Mouse (Mus musculus) myocyte (in vitro differentiated cells): ENCODE results near the gene Galnt13. TPM values are rescaled to one million over a fixed set of nuclear protein-coding genes. Genes with fewer than 3 reads are reported as not detected.

Experiments
- H3K27me3 ChIP-seq: one replicate; pipeline ENCODE4 v1.6.1; 2011; ENCODE audit not compliant: control insufficient read depth, insufficient read depth, insufficient read length
- H3K36me3 ChIP-seq: one replicate; pipeline ENCODE4 v1.6.1; 2011; ENCODE audit not compliant: control insufficient read depth, insufficient read depth
- H3K4me2 ChIP-seq: one replicate; pipeline ENCODE4 v1.6.1; 2011; ENCODE audit warnings: low read depth, control low read depth
- H3K4me3 ChIP-seq: one replicate; pipeline ENCODE4 v1.5.1; 2011; ENCODE audit warnings: mild to moderate bottlenecking, control low read depth, moderate library complexity
- H3K79me2 ChIP-seq: one replicate; pipeline ENCODE4 v1.6.1; 2011; ENCODE audit not compliant: control insufficient read depth, insufficient read depth
- H3ac ChIP-seq: one replicate; pipeline ENCODE4 v1.6.1; 2011; ENCODE audit not compliant: control insufficient read depth, insufficient read length
- CEBPB ChIP-seq: IDR thresholded peaks from 2 replicates; pipeline ENCODE4 v1.6.1; 2011; ENCODE audit warnings: mild to moderate bottlenecking, moderate library complexity; ENCODE audit not compliant: poor library complexity, insufficient read depth, severe bottlenecking
- E2F4 ChIP-seq: IDR thresholded peaks from one replicate; pipeline ENCODE4 v1.6.1; 2011; ENCODE audit warnings: mild to moderate bottlenecking, control low read depth, moderate library complexity; ENCODE audit not compliant: insufficient read depth
- MAX ChIP-seq: IDR thresholded peaks from one replicate; pipeline ENCODE4 v1.6.1; 2011; ENCODE audit warnings: low read depth, mild to moderate bottlenecking, control low read depth
- MYOD1 ChIP-seq, 3 experiments: IDR thresholded peaks; one replicate each; pipeline ENCODE4 v1.6.1; 2011; ENCODE audit warnings: control low read depth in 2 of 3, low read depth in 2 of 3, mild to moderate bottlenecking in 2 of 3, moderate library complexity in 1 of 3; ENCODE audit not compliant: insufficient read length in 2 of 3, control insufficient read depth in 1 of 3
- MYOG ChIP-seq, 3 experiments: IDR thresholded peaks; one replicate each; pipeline ENCODE4 v1.6.1; 2011; ENCODE audit warnings: control low read depth in 2 of 3, low read depth in 2 of 3, mild to moderate bottlenecking in 2 of 3; ENCODE audit not compliant: insufficient read length in 2 of 3, control insufficient read depth in 1 of 3, insufficient read depth in 1 of 3
- POLR2A ChIP-seq: IDR thresholded peaks from one replicate; pipeline ENCODE4 v1.6.1; 2011; ENCODE audit warnings: low read depth, mild to moderate bottlenecking, control low read depth, moderate library complexity; ENCODE audit not compliant: insufficient read length
- POLR2AphosphoS2 ChIP-seq: IDR thresholded peaks from one replicate; pipeline ENCODE4 v1.6.1; 2011; ENCODE audit warnings: low read depth, control low read depth; ENCODE audit not compliant: insufficient read length
- REST ChIP-seq: IDR thresholded peaks from one replicate; pipeline ENCODE4 v1.6.1; 2011; ENCODE audit warnings: mild to moderate bottlenecking, control low read depth, moderate library complexity; ENCODE audit not compliant: insufficient read depth, insufficient read length
- SRF ChIP-seq: IDR thresholded peaks from one replicate; pipeline ENCODE4 v1.6.1; 2011; ENCODE audit warnings: low read depth; ENCODE audit not compliant: control insufficient read depth, insufficient read length
- TCF12 ChIP-seq: IDR thresholded peaks from one replicate; pipeline ENCODE4 v1.6.1; 2011; ENCODE audit warnings: mild to moderate bottlenecking, control low read depth; ENCODE audit not compliant: poor library complexity, insufficient read depth, severe bottlenecking
- TCF3 ChIP-seq: IDR thresholded peaks from one replicate; pipeline ENCODE4 v1.6.1; 2011; ENCODE audit warnings: low read depth, control low read depth; ENCODE audit not compliant: insufficient read length
- USF1 ChIP-seq: IDR thresholded peaks from one replicate; pipeline ENCODE4 v1.6.1; 2011; ENCODE audit warnings: low read depth, mild to moderate bottlenecking, control low read depth, moderate library complexity
- polyA plus RNA-seq: library from polyadenylated mRNA; unstranded; fragments of >200 nt; fragmentation: generic; extraction: Trizol; gene quantifications from one replicate; pipeline ENCODE4 v1.2.1, GENCODE M21; 2012; ENCODE audit warnings: missing spikeins

The Galnt13 gene
- polyA plus RNA-seq, 1 experiment, result not detected

- no peak overlapping the region for H3K4me3 ChIP-seq
- no peak overlapping the region for H3ac ChIP-seq
- H3K36me3 ChIP-seq, result no peaks in the 10 kb centered on the region
- no peaks in the 10 kb centered on the region for H3K79me2 ChIP-seq
- no peaks in the 10 kb centered on the region for H3K27me3 ChIP-seq
- no peak for TF ChIP-seq USF1
- no peak for TF ChIP-seq MYOG (IDR thresholded peaks at IDR 0.05; ENCODE audit: control insufficient read depth in 1 of 3, insufficient read depth in 1 of 3, insufficient read length in 2 of 3, low read depth in 2 of 3)
- no peak for TF ChIP-seq POLR2A
- no peak for TF ChIP-seq TCF3
- no peak for TF ChIP-seq TCF12
- no peak for TF ChIP-seq POLR2AphosphoS2
- no peak for TF ChIP-seq SRF
- TF ChIP-seq E2F4, result no peak
- no peak for TF ChIP-seq REST
- no peak overlapping the region for H3K4me2 ChIP-seq
Observed at GRCm38 (mm10) chr2:55065469-55066315, 629.6 kb downstream of the Galnt13 start.

GRCm38 (mm10) chr2:55085580-55085979, 649.5 kb downstream of the Galnt13 start:
- TF ChIP-seq MAX (no peak), REST (no peak), E2F4 (no peak), POLR2AphosphoS2 (no peak), SRF (no peak), CEBPB (no peak)
- no peaks in the 10 kb centered on the region for H3K36me3 ChIP-seq
- no peak overlapping the region for H3K4me2 ChIP-seq
- no peak overlapping the region for H3ac ChIP-seq
- no peak overlapping the region for H3K4me3 ChIP-seq
- no peaks in the 10 kb centered on the region for H3K79me2 ChIP-seq
- no peaks in the 10 kb centered on the region for H3K27me3 ChIP-seq

GRCm38 (mm10) chr2:55088034-55088433, 651.9 kb downstream of the Galnt13 start:
- H3ac ChIP-seq, result no peak overlapping the region
- H3K4me3 ChIP-seq, result no peak overlapping the region
- TF ChIP-seq SRF (no peak), REST (no peak), MAX (no peak), CEBPB (no peak), TCF3 (no peak), POLR2AphosphoS2 (no peak), E2F4 (no peak), MYOG (IDR thresholded peaks at IDR 0.05; ENCODE audit: control insufficient read depth in 1 of 3, insufficient read depth in 1 of 3, insufficient read length in 2 of 3, low read depth in 2 of 3) (no peak), TCF12 (no peak), USF1 (no peak), MYOD1 (IDR thresholded peaks at IDR 0.05; ENCODE audit: control insufficient read depth in 1 of 3, insufficient read length in 2 of 3, low read depth in 2 of 3) (no peak), POLR2A (no peak)
- no peaks in the 10 kb centered on the region for H3K27me3 ChIP-seq
- no peak overlapping the region for H3K4me2 ChIP-seq
- no peaks in the 10 kb centered on the region for H3K79me2 ChIP-seq
- H3K36me3 ChIP-seq, result no peaks in the 10 kb centered on the region

- Histone ChIP-seq H3K79me2 (no peaks in the 10 kb centered on the region), H3ac (no peak overlapping the region), H3K4me2 (no peak overlapping the region), H3K4me3 (no peak overlapping the region), H3K36me3 (no peaks in the 10 kb centered on the region), H3K27me3 (no peaks in the 10 kb centered on the region)
- TF ChIP-seq CEBPB (no peak), MYOG (IDR thresholded peaks at IDR 0.05; ENCODE audit: control insufficient read depth in 1 of 3, insufficient read depth in 1 of 3, insufficient read length in 2 of 3, low read depth in 2 of 3) (no peak), POLR2AphosphoS2 (no peak), SRF (no peak), E2F4 (no peak), MYOD1 (IDR thresholded peaks at IDR 0.05; ENCODE audit: control insufficient read depth in 1 of 3, insufficient read length in 2 of 3, low read depth in 2 of 3) (no peak), USF1 (no peak), TCF12 (no peak), POLR2A (no peak), REST (no peak), MAX (no peak), TCF3 (no peak)
Observed at GRCm38 (mm10) chr2:55090332-55090731, 654.2 kb downstream of the Galnt13 start.

- no peak for TF ChIP-seq REST
- no peak for TF ChIP-seq SRF
- no peak for TF ChIP-seq MYOD1 (IDR thresholded peaks at IDR 0.05; ENCODE audit: control insufficient read depth in 1 of 3, insufficient read length in 2 of 3, low read depth in 2 of 3)
- no peak for TF ChIP-seq POLR2A
- TF ChIP-seq E2F4, result no peak
- no peak for TF ChIP-seq POLR2AphosphoS2
- no peak for TF ChIP-seq TCF12
- TF ChIP-seq MYOG (IDR thresholded peaks at IDR 0.05; ENCODE audit: control insufficient read depth in 1 of 3, insufficient read depth in 1 of 3, insufficient read length in 2 of 3, low read depth in 2 of 3), result no peak
- TF ChIP-seq MAX, result no peak
- TF ChIP-seq CEBPB, result no peak
- no peak for TF ChIP-seq TCF3
- TF ChIP-seq USF1, result no peak
- H3K4me3 ChIP-seq, result no peak overlapping the region
- no peaks in the 10 kb centered on the region for H3K79me2 ChIP-seq
- H3K27me3 ChIP-seq, result no peaks in the 10 kb centered on the region
- no peak overlapping the region for H3ac ChIP-seq
- no peak overlapping the region for H3K4me2 ChIP-seq
- no peaks in the 10 kb centered on the region for H3K36me3 ChIP-seq
Observed at GRCm38 (mm10) chr2:55091495-55091894, 655.4 kb downstream of the Galnt13 start.
